Mouse (Mus musculus) layer of hippocampus, postnatal 10 days (tissue): Measurements from ENCODE around the gene Slxl1. TPM values are rescaled to one million over a fixed set of nuclear protein-coding genes. Genes with fewer than 3 reads are reported as not detected.
"Not testable (repeated sequence)": the region's sequence is repeated elsewhere in the genome, so short reads cannot be mapped to it uniquely, and the experiment has no call there.

Source experiments
- DNase-seq, 2 experiments: peaks; one replicate each; pipeline ENCODE4 v3.0.0; 2021; ENCODE audit warnings: low spot score in 2 of 2
- long read RNA-seq: library from polyadenylated mRNA; stranded (forward); transcript quantifications from one replicate; pipeline ENCODE4 v2.0.0, GENCODE M21; 2023
- total RNA-seq, 2 experiments: library from RNA; stranded (reverse); gene quantifications; 2 replicates each; pipeline ENCODE4 v1.2.3; 2021

Slxl1 gene
- total RNA-seq: not detected
- long read RNA-seq: 0 reads

- DNase-seq: not testable (repeated sequence)
Measured at GRCm38 (mm10) chrX:55226576-55226975, at the start of gene Slxl1. TSS of gene Slxl1 (plus strand) at chrX:55226876.
